9 mouse cellular contexts compared by ENCODE assay signal in the genomic region with DNA sequence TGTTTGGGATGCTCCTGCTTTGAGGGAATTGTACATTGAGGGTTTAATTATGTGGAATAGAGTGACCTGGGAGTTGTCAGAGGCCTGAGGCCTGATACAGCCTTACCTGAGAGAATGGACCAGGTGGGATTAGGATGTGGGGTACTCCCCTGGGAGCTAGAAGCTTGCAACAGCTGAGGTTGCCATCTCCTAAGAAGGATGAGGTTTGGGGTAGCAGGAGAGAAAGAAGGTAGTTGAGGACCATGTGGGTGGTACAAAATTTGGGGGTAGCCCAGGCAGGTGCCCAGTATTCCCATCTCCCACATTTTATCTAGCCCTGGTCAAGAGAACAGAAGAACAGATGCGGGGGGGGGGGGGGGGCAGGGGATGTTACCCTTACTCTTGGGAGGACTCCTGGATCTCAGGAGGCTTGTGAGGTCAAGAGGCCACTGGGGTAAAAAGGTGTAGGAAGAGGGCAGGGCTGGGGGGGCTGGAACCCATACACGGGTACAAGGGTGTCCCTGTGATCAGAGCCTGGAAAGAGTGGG. TPM values are rescaled to one million over a fixed set of nuclear protein-coding genes. Genes with fewer than 3 reads are reported as not detected.
DNase-seq lines count a peak whose midpoint lies in the region; ATAC-seq and TF ChIP-seq lines count a peak whose summit lies in the region.
"Had no signal": no experiment of that assay in that cellular context is flagged by ENCODE, and none has a peak within 500 bp of the region (broad histone marks: within the 10 kb centered on the region; RNA-seq: fewer than 3 reads in every experiment).

No protein-coding gene starts in this region.

- no peaks in the 10 kb centered on the region for H3K9me3 ChIP-seq in heart, postnatal 0 days (replicated peaks; ENCODE audit: control insufficient read depth, low read length)
- H3K9me3 ChIP-seq in embryonic facial prominence, embryonic 11.5 days (replicated peaks; ENCODE audit: control insufficient read depth, low read length), result no peaks in the 10 kb centered on the region
- no peaks in the 10 kb centered on the region for H3K9me3 ChIP-seq in hindbrain, embryonic 12.5 days (replicated peaks)
- H3K9me3 ChIP-seq in midbrain, embryonic 15.5 days, result no peaks in the 10 kb centered on the region

- H3K4me1 ChIP-seq in heart, postnatal 0 days (ENCODE audit: control insufficient read depth, insufficient read depth), result peaks cover 28% of the 10 kb centered on the region
- H3K4me1 ChIP-seq in embryonic facial prominence, embryonic 11.5 days (ENCODE audit: control insufficient read depth, insufficient read depth, low read length), result peaks cover 14% of the 10 kb centered on the region
- peaks cover 67% of the 10 kb centered on the region for H3K4me1 ChIP-seq in hindbrain, embryonic 12.5 days
- peaks cover 72% of the 10 kb centered on the region for H3K4me1 ChIP-seq in midbrain, embryonic 15.5 days

- WGBS in heart, postnatal 0 days, result 20% methylated on average over 1 of the region's 2 CpGs
- WGBS in embryonic facial prominence, embryonic 11.5 days, result 13% methylated on average over 2 of the region's 2 CpGs
- WGBS in hindbrain, embryonic 12.5 days, result 25% methylated on average over 1 of the region's 2 CpGs
- 33% methylated on average over 2 of the region's 2 CpGs for WGBS in midbrain, embryonic 15.5 days

- H3K36me3 ChIP-seq in heart, postnatal 0 days (replicated peaks; ENCODE audit: control insufficient read depth, insufficient read depth, low read length), result no peaks in the 10 kb centered on the region
- no peaks in the 10 kb centered on the region for H3K36me3 ChIP-seq in embryonic facial prominence, embryonic 11.5 days (replicated peaks; ENCODE audit: control insufficient read depth, insufficient read depth, low read depth, low read length)
- no peaks in the 10 kb centered on the region for H3K36me3 ChIP-seq in hindbrain, embryonic 12.5 days
- H3K36me3 ChIP-seq in midbrain, embryonic 15.5 days (replicated peaks), result no peaks in the 10 kb centered on the region

- peak overlapping the region; percentile 56; the same call in 1 of the 2 replicates for H3K4me3 ChIP-seq in heart, postnatal 0 days (ENCODE audit: low read depth, low read length)
- peak overlapping the region; percentile 58 for H3K4me3 ChIP-seq in embryonic facial prominence, embryonic 11.5 days (ENCODE audit: low read depth, low read length)
- H3K4me3 ChIP-seq in hindbrain, embryonic 12.5 days, result peak overlapping the region; percentile 71
- peak overlapping the region; percentile 74 for H3K4me3 ChIP-seq in midbrain, embryonic 15.5 days

- DNase-seq in heart, postnatal 0 days (ENCODE audit: low spot score), result no peak
- DNase-seq in heart, postnatal 4 days, result no peak
- no peak for DNase-seq in embryonic facial prominence, embryonic 11.5 days (ENCODE audit: low spot score)
- no peak for DNase-seq in spleen, adult 12 weeks (ENCODE audit: low spot score)
- DNase-seq in layer of hippocampus, postnatal 14 days (ENCODE audit: low spot score in 2 of 2), result no peak
- DNase-seq in thymus, adult 18-20 months, result no peak

- no peak overlapping the region for H3K9ac ChIP-seq in heart, postnatal 0 days (replicated peaks; ENCODE audit: low read depth, low read length)
- H3K9ac ChIP-seq in embryonic facial prominence, embryonic 11.5 days (replicated peaks; ENCODE audit: low read length), result peak overlapping the region; percentile 41
- peak overlapping the region; percentile 96 for H3K9ac ChIP-seq in hindbrain, embryonic 12.5 days
- peak overlapping the region; percentile 81 for H3K9ac ChIP-seq in midbrain, embryonic 15.5 days
- H3K9ac ChIP-seq: liver, embryonic 14.5 days had no signal

- H3K4me2 ChIP-seq in heart, postnatal 0 days (ENCODE audit: low read depth, low read length), result peak overlapping the region; percentile 71
- peak overlapping the region; percentile 92 for H3K4me2 ChIP-seq in embryonic facial prominence, embryonic 11.5 days (ENCODE audit: low read depth, low read length)
- peak overlapping the region; percentile 91 for H3K4me2 ChIP-seq in hindbrain, embryonic 12.5 days (replicated peaks)
- H3K4me2 ChIP-seq in midbrain, embryonic 15.5 days, result peak overlapping the region; percentile 73

- no peak for TF ChIP-seq CTCF in heart, postnatal 0 days (IDR thresholded peaks at IDR 0.05; ENCODE audit: low read depth)

- 0 out of 2 replicates have a peak overlapping the region, but pooled peaks have one; percentile 16 for H3K27ac ChIP-seq in heart, postnatal 0 days (ENCODE audit: low read depth)
- H3K27ac ChIP-seq in embryonic facial prominence, embryonic 11.5 days (replicated peaks; ENCODE audit: low read depth, low read length), result peak overlapping the region; percentile 70; the same call in 1 of the 2 replicates
- peak overlapping the region; percentile 94 for H3K27ac ChIP-seq in hindbrain, embryonic 12.5 days
- H3K27ac ChIP-seq in midbrain, embryonic 15.5 days, result peak overlapping the region; percentile 97
- H3K27ac ChIP-seq: liver, embryonic 14.5 days had no signal

- 0 out of 2 replicates have a peak, but pooled peaks cover 4% of the 10 kb centered on the region for H3K27me3 ChIP-seq in heart, postnatal 0 days (ENCODE audit: control insufficient read depth, insufficient read depth, low read length)
- no peaks in the 10 kb centered on the region for H3K27me3 ChIP-seq in embryonic facial prominence, embryonic 11.5 days (ENCODE audit: control insufficient read depth, insufficient read depth, low read length)
- H3K27me3 ChIP-seq in hindbrain, embryonic 12.5 days, result no peaks in the 10 kb centered on the region
- no peaks in the 10 kb centered on the region for H3K27me3 ChIP-seq in midbrain, embryonic 15.5 days (replicated peaks)

- no peak for ATAC-seq in heart, postnatal 0 days (ENCODE audit: insufficient read depth, low read depth)
- no peak for ATAC-seq in embryonic facial prominence, embryonic 11.5 days (replicated peaks; ENCODE audit: insufficient number of reproducible peaks, low FRiP score, low TSS enrichment, low read depth)
- no peak for ATAC-seq in hindbrain, embryonic 12.5 days (ENCODE audit: low FRiP score)
- no peak for ATAC-seq in midbrain, embryonic 15.5 days (replicated peaks)

- no peak for TF ChIP-seq EP300 in heart, postnatal 0 days (IDR thresholded peaks at IDR 0.05; ENCODE audit: low read depth)

RNA-seq across cellular contexts. Expression of gene Dlg4, which starts 2.8 kb away (rescaled TPM):
- total RNA-seq in heart, postnatal 0 days (2014; rRNA removed; ENCODE audit: low replicate concordance), result 3.4 and 10.3 TPM in 2 replicates
- 2.2 TPM in 2 replicates for polyA plus RNA-seq in heart, postnatal 0 days (2015; fragmentation: Nextera tagmentation; extraction: Ambion mirVana)
- 10 to 100 TPM; 13.2 to 15.5 TPM for total RNA-seq in heart, postnatal 4 days (2021)
- polyA plus RNA-seq in embryonic facial prominence, embryonic 11.5 days (2014; fragmentation: Nextera tagmentation; extraction: Ambion mirVana), result 7.6 and 11.2 TPM in 2 replicates
- 23.0 and 28.5 TPM in 2 replicates for polyA plus RNA-seq in hindbrain, embryonic 12.5 days (2016; fragmentation: Nextera tagmentation; extraction: Ambion mirVana)
- polyA plus RNA-seq in midbrain, embryonic 15.5 days (2015; fragmentation: Nextera tagmentation; extraction: Ambion mirVana), result 27.8 and 30.4 TPM in 2 replicates
- 100 to 1,000 TPM; 845 to 900 TPM for total RNA-seq in layer of hippocampus, postnatal 14 days (2021)

RNA-seq across cellular contexts. Expression of gene Acadvl, which starts 4.3 kb away (rescaled TPM):
- 378 and 469 TPM in 2 replicates for total RNA-seq in heart, postnatal 0 days (2014; rRNA removed; ENCODE audit: low replicate concordance)
- 815 and 873 TPM in 2 replicates for polyA plus RNA-seq in heart, postnatal 0 days (2015; fragmentation: Nextera tagmentation; extraction: Ambion mirVana)
- total RNA-seq in heart, postnatal 4 days (2021), result 100 to 1,000 TPM; 862 to 957 TPM
- 54.2 and 57.6 TPM in 2 replicates for polyA plus RNA-seq in embryonic facial prominence, embryonic 11.5 days (2014; fragmentation: Nextera tagmentation; extraction: Ambion mirVana)
- polyA plus RNA-seq in hindbrain, embryonic 12.5 days (2016; fragmentation: Nextera tagmentation; extraction: Ambion mirVana), result 59.8 and 61.9 TPM in 2 replicates
- polyA plus RNA-seq in midbrain, embryonic 15.5 days (2015; fragmentation: Nextera tagmentation; extraction: Ambion mirVana), result 57.2 and 57.6 TPM in 2 replicates
- total RNA-seq in layer of hippocampus, postnatal 14 days (2021), result 10 to 100 TPM; 62.3 to 69.2 TPM

RNA-seq across cellular contexts. Expression of gene Dvl2, which starts 19.2 kb away (rescaled TPM):
- total RNA-seq in heart, postnatal 0 days (2014; rRNA removed; ENCODE audit: low replicate concordance), result 10.8 TPM in 2 replicates
- polyA plus RNA-seq in heart, postnatal 0 days (2015; fragmentation: Nextera tagmentation; extraction: Ambion mirVana), result 6.5 and 7.5 TPM in 2 replicates
- 10 to 100 TPM; 13.1 to 14.0 TPM for total RNA-seq in heart, postnatal 4 days (2021)
- 34.9 and 35.7 TPM in 2 replicates for polyA plus RNA-seq in embryonic facial prominence, embryonic 11.5 days (2014; fragmentation: Nextera tagmentation; extraction: Ambion mirVana)
- polyA plus RNA-seq in hindbrain, embryonic 12.5 days (2016; fragmentation: Nextera tagmentation; extraction: Ambion mirVana), result 45.9 and 46.4 TPM in 2 replicates
- 30.4 and 31.0 TPM in 2 replicates for polyA plus RNA-seq in midbrain, embryonic 15.5 days (2015; fragmentation: Nextera tagmentation; extraction: Ambion mirVana)
- total RNA-seq in layer of hippocampus, postnatal 14 days (2021), result 10 to 100 TPM; 29.3 to 29.7 TPM

RNA-seq across cellular contexts. Expression of gene Phf23, which starts 24.0 kb away (rescaled TPM):
- 27.4 and 54.8 TPM in 2 replicates for total RNA-seq in heart, postnatal 0 days (2014; rRNA removed; ENCODE audit: low replicate concordance)
- polyA plus RNA-seq in heart, postnatal 0 days (2015; fragmentation: Nextera tagmentation; extraction: Ambion mirVana), result 30.3 and 34.2 TPM in 2 replicates
- total RNA-seq in heart, postnatal 4 days (2021), result 10 to 100 TPM; 25.0 to 30.3 TPM
- 57.7 and 58.0 TPM in 2 replicates for polyA plus RNA-seq in embryonic facial prominence, embryonic 11.5 days (2014; fragmentation: Nextera tagmentation; extraction: Ambion mirVana)
- polyA plus RNA-seq in hindbrain, embryonic 12.5 days (2016; fragmentation: Nextera tagmentation; extraction: Ambion mirVana), result 87.8 and 96.2 TPM in 2 replicates
- 57.1 and 58.8 TPM in 2 replicates for polyA plus RNA-seq in midbrain, embryonic 15.5 days (2015; fragmentation: Nextera tagmentation; extraction: Ambion mirVana)
- 10 to 100 TPM; 38.0 to 40.0 TPM for total RNA-seq in layer of hippocampus, postnatal 14 days (2021)

RNA-seq across cellular contexts. Expression of gene Gabarap, which starts 28.6 kb away (rescaled TPM):
- 208 and 305 TPM in 2 replicates for total RNA-seq in heart, postnatal 0 days (2014; rRNA removed; ENCODE audit: low replicate concordance)
- polyA plus RNA-seq in heart, postnatal 0 days (2015; fragmentation: Nextera tagmentation; extraction: Ambion mirVana), result 472 and 510 TPM in 2 replicates
- 100 to 1,000 TPM; 271 TPM for total RNA-seq in heart, postnatal 4 days (2021)
- polyA plus RNA-seq in embryonic facial prominence, embryonic 11.5 days (2014; fragmentation: Nextera tagmentation; extraction: Ambion mirVana), result 474 and 509 TPM in 2 replicates
- 598 and 607 TPM in 2 replicates for polyA plus RNA-seq in hindbrain, embryonic 12.5 days (2016; fragmentation: Nextera tagmentation; extraction: Ambion mirVana)
- 495 and 507 TPM in 2 replicates for polyA plus RNA-seq in midbrain, embryonic 15.5 days (2015; fragmentation: Nextera tagmentation; extraction: Ambion mirVana)
- total RNA-seq in layer of hippocampus, postnatal 14 days (2021), result 100 to 1,000 TPM; 221 to 251 TPM

Comparison
In these comparisons a context has a peak if more than half of its experiments do, and no peak if none do; other contexts are left out.
1. H3K27ac ChIP-seq: peak in every context shown above with its lines; median percentile 97 in midbrain, embryonic 15.5 days; 94 in hindbrain, embryonic 12.5 days; 70 in embryonic facial prominence, embryonic 11.5 days; 16 in heart, postnatal 0 days.
2. RNA of gene Acadvl, which starts 4.3 kb away (polyA plus RNA-seq): 815 to 873 TPM in heart, postnatal 0 days; 59.8 to 61.9 TPM in hindbrain, embryonic 12.5 days, 57.2 to 57.6 TPM in midbrain, embryonic 15.5 days and 54.2 to 57.6 TPM in embryonic facial prominence, embryonic 11.5 days; every median in the first group is over 10 times any median in the second.
3. Peak in every context shown above with its lines, with median percentiles within 50 percentile points of each other: H3K4me2 ChIP-seq and H3K4me3 ChIP-seq.